Mouse (Mus musculus) embryonic facial prominence, embryonic 12.5 days (tissue): ENCODE measurements around the gene Ptges. TPM values are rescaled to one million over a fixed set of nuclear protein-coding genes. Genes with fewer than 3 reads are reported as not detected.

Source experiments
- ATAC-seq: fragments of 200-750 bp; cut with Nextera tagmentation; 2 replicates; pipeline ENCODE4 v1.8.0; 2017; ENCODE audit not compliant: insufficient number of reproducible peaks, insufficient read depth, low FRiP score, low TSS enrichment
- H3K27ac ChIP-seq: fragments of 300-500 bp; sonication (generic); 2 replicates; pipeline ENCODE4 v1.5.1; 2016; ENCODE audit warnings: mild to moderate bottlenecking
- H3K27me3 ChIP-seq: fragments of 300-500 bp; sonication (generic); 2 replicates; pipeline ENCODE4 v1.6.1; 2016; ENCODE audit warnings: mild to moderate bottlenecking, moderate library complexity
- H3K36me3 ChIP-seq: fragments of 300-500 bp; sonication (generic); 2 replicates; pipeline ENCODE4 v1.6.1; 2016; ENCODE audit warnings: mild to moderate bottlenecking
- H3K4me1 ChIP-seq: fragments of 300-500 bp; sonication (generic); 2 replicates; pipeline ENCODE4 v1.6.1; 2016
- H3K4me2 ChIP-seq: fragments of 300-500 bp; sonication (generic); replicated peaks from 2 replicates; pipeline ENCODE4 v1.6.1; 2016; ENCODE audit warnings: mild to moderate bottlenecking, moderate library complexity
- H3K4me3 ChIP-seq: fragments of 300-500 bp; sonication (generic); 2 replicates; pipeline ENCODE4 v1.5.1; 2016; ENCODE audit warnings: mild to moderate bottlenecking
- H3K9ac ChIP-seq: fragments of 300-500 bp; sonication (generic); 2 replicates; pipeline ENCODE4 v1.6.1; 2016; ENCODE audit warnings: mild to moderate bottlenecking, moderate library complexity
- H3K9me3 ChIP-seq: fragments of 300-500 bp; sonication (generic); 2 replicates; pipeline ENCODE4 v1.6.1; 2016; ENCODE audit warnings: mild to moderate bottlenecking, moderate library complexity
- whole genome bisulfite sequencing: fragments of 180-500 bp; shearing (Covaris S2); methylation state at CpG from one replicate; pipeline ENCODE4 v1.1.7; 2016; 5-methylcytosine and 5-hydroxymethylcytosine counted together
- polyA plus RNA-seq: library from polyadenylated mRNA; unstranded; fragments of >200 nt; fragmentation: Nextera tagmentation; extraction: Ambion mirVana; gene quantifications from 2 replicates; pipeline ENCODE4 v1.2.1, GENCODE M21; 2016

Ptges gene
- 11.6 and 12.0 TPM in 2 replicates for polyA plus RNA-seq

- Histone ChIP-seq H3K4me1 (peaks cover 20% of the 10 kb centered on the region), H3K27ac (peak within 1 kb of the TSS; percentile 47; the same call in 1 of the 2 replicates), H3K36me3 (no peaks in the 10 kb centered on the region), H3K9ac (peak within 1 kb of the TSS; percentile 46), H3K9me3 (no peaks in the 10 kb centered on the region), H3K4me3 (peak within 1 kb of the TSS; percentile 19), H3K4me2 (peak within 1 kb of the TSS; percentile 55), H3K27me3 (no peaks in the 10 kb centered on the region)
- 0 out of 2 replicates have a peak, but pooled peaks have one; percentile 23 for ATAC-seq
- WGBS = 2% methylated on average over 23 of the region's 23 CpGs
These were observed at the start of gene Ptges for GRCm38 (mm10) chr2:30929483-30930045. Ptges (minus strand) TSS chr2:30929863.

DNA sequence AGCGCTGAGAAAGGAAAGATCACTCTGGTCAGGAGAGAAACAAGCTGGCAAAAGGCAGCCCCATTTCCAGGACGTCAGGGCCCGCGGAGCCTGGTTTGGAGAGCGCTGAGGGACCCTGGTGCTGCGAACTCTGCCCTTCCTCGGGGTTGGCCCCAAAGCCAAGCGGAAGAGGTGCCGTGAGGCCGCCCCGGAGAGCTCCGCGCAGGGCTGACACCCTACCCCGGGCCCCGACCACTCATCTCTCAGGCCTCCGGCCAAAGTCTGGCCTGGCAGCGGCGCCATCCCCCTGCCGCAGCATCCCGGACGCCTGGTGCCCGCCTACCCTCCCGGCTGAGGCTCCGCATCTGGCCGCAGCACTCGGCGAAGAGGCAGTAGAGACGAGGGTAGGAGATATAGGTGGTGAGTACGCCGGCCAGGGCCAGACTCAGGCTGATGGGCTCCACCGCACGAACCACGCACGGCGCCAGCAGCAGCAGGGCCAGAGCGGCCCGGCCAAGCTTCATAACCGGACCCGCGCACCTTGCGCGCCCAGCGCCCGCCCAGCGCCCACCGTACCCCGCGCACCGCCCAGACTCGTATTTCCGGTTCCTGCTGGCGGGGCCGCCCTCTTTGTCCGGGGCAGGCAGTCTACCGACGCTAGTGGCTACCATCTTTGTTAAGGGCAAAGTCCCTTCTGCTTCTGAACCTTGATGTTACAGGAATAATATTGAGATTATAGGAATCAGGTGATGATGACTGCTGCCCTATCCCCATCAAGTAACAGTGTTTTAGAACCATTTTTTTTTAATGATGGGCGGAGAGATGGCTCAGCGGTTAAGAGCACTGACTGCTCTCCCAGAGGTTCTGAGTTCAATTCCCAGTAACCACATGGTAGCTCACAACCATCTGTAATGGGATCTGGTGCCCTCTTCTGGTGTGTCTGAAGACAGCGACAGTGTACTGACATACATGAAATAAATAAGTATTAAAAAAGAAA is 38.0 kb upstream of the Ptges start, which contains the start of gene Tor1a:
Gene Tor1a, minus strand, starts transcription at position 582 of the 976 bp plus-strand sequence.
- H3K9me3 ChIP-seq = no peaks in the 10 kb centered on the region
- H3K27ac ChIP-seq = peak within 1 kb of the TSS; percentile 73
- peaks cover 14% of the 10 kb centered on the region for H3K4me1 ChIP-seq
- ATAC-seq = peak; percentile 92
- H3K4me2 ChIP-seq = peak within 1 kb of the TSS; percentile 75
- H3K27me3 ChIP-seq = no peaks in the 10 kb centered on the region
- peaks cover 42% of the 10 kb centered on the region for H3K36me3 ChIP-seq
- 2% methylated on average over 59 of the region's 59 CpGs for WGBS
- peak within 1 kb of the TSS; percentile 95 for H3K4me3 ChIP-seq
- H3K9ac ChIP-seq = peak within 1 kb of the TSS; percentile 88

DNA sequence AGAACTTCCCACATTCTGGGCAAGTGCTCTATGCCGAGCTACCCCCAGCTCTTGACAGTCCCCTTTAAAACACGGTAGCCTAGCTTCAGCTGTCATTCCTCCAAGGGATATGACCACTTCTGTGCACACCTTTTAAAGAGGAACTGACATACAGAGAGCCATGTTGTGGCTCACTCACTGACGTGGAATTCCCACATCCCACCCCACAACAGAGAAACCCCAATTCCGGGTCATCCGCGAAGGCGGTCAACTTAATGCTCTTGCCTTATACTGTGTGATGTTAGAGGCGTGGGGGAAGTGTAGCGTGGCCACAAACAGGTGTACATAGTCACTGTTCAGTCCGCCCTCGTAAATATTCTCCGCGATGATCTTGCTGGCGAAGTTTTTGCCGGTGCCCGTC is 37.2 kb upstream of the Ptges start:
- ATAC-seq = no peak
- H3K4me2 ChIP-seq = peak overlapping the region; percentile 75
- peak overlapping the region; percentile 95 for H3K4me3 ChIP-seq
- H3K27ac ChIP-seq = no peak overlapping the region
- H3K36me3 ChIP-seq = peaks cover 45% of the 10 kb centered on the region
- H3K9me3 ChIP-seq = no peaks in the 10 kb centered on the region
- peaks cover 14% of the 10 kb centered on the region for H3K4me1 ChIP-seq
- H3K27me3 ChIP-seq = no peaks in the 10 kb centered on the region
- WGBS = 22% methylated on average over 16 of the region's 16 CpGs
- peak overlapping the region; percentile 88 for H3K9ac ChIP-seq

DNA sequence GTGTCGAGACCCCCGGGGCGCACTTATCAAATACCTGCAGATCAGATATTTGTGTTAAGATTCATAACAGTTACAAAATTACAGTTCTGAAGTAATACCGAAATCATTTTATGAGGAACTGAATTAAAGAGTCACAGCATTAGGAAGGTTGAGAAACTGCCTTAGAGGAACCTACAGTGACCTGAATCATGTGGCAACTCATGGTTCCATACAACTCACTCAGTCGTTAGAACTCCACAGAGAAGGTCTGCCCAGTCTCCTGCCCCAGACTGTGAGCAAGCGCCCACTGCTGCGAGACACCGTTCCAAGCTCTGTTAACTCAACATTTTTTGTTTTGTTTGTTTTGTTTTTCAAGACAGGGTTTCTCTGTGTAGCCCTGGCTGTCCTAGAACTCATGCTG is 36.0 kb upstream of the Ptges start:
- Histone ChIP-seq H3K4me3 (no peak overlapping the region), H3K36me3 (peaks cover 54% of the 10 kb centered on the region), H3K4me2 (no peak overlapping the region; the same call in 1 of the 2 replicates), H3K27me3 (no peaks in the 10 kb centered on the region), H3K4me1 (peaks cover 14% of the 10 kb centered on the region), H3K9ac (no peak overlapping the region), H3K27ac (no peak overlapping the region), H3K9me3 (no peaks in the 10 kb centered on the region)
- 91% methylated on average over 8 of the region's 8 CpGs for WGBS
- ATAC-seq = no peak

GRCm38 (mm10) chr2:30962570-30963254 is 33.0 kb upstream of the Ptges start:
- Histone ChIP-seq H3K4me1 (peaks cover 14% of the 10 kb centered on the region), H3K27me3 (no peaks in the 10 kb centered on the region), H3K4me3 (no peak overlapping the region), H3K27ac (no peak overlapping the region), H3K36me3 (peaks cover 81% of the 10 kb centered on the region), H3K4me2 (no peak overlapping the region), H3K9ac (no peak overlapping the region), H3K9me3 (no peaks in the 10 kb centered on the region)
- 84% methylated on average over 11 of the region's 11 CpGs for WGBS
- no peak for ATAC-seq

DNA sequence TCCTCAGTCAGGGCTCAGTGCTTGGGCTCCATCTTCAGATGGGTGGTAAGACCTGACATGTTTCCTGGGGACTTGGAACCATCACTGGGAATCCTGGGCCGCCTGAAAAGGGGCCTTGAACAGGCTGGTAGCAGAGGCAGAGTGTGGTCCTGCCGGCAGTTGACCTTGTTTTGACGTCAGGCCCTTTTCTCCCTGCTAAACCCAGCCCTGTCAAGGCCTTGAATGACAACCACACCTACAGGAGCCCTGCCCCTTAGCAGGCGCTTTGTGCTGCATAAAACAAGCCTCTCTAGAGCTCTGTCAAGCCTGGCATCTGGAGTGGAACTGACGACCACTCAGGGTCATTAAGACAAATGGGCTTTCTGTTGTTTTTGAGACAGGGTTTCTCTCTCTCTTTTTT is 30.2 kb upstream of the Ptges start:
- H3K9me3 ChIP-seq = no peaks in the 10 kb centered on the region
- no peak overlapping the region for H3K9ac ChIP-seq
- no peak overlapping the region for H3K27ac ChIP-seq
- H3K36me3 ChIP-seq = peaks cover 97% of the 10 kb centered on the region
- H3K4me3 ChIP-seq = no peak overlapping the region
- H3K4me1 ChIP-seq = peaks cover 7% of the 10 kb centered on the region
- no peak overlapping the region for H3K4me2 ChIP-seq
- no peaks in the 10 kb centered on the region for H3K27me3 ChIP-seq
- no peak for ATAC-seq
- 52% methylated on average over 5 of the region's 5 CpGs for WGBS

DNA sequence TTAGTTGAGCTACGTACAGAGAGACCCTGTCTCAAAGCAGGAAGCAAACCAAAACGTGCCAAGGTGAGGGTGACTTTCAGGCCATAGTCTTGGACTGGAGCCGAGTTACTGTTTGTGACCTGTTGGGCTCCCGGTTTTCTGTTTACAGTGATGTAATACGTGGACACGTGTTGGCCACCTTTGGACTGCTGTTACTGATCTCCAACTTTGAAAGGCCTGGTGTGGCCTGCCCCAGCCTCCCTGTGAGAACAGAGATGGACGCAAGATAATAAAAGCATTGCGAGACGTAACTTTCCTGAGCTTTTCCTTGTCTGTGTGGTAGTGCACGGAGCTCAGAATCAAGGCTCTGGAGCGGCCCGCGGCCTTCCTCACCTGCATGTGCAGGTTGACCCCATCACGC is 29.1 kb upstream of the Ptges start:
- Histone ChIP-seq H3K27me3 (no peaks in the 10 kb centered on the region), H3K4me1 (peaks cover 18% of the 10 kb centered on the region), H3K9ac (no peak overlapping the region), H3K9me3 (no peaks in the 10 kb centered on the region), H3K4me2 (no peak overlapping the region), H3K36me3 (peaks cover 85% of the 10 kb centered on the region), H3K27ac (no peak overlapping the region), H3K4me3 (no peak overlapping the region)
- 94% methylated on average over 14 of the region's 14 CpGs for WGBS
- no peak for ATAC-seq

DNA sequence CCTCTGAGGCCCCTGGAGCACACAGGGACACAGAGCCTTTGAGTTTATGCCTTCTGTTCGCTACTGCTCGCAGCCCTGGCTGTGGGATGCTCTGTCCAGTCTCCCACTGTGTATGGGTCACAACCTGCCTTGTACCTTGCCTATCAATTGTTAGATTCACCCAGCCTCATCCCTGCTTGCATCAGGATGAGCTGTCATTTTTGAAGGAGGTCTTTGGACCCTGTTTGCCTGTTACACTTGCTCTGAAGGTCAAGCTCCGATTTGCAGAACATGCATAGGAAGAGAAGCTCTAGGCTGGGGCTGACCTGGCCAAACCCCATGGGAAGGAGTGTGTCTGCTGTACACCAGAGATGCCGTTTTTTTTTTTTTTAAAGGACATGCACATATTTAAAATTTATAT is 27.8 kb upstream of the Ptges start:
- Histone ChIP-seq H3K4me2 (no peak overlapping the region), H3K27ac (no peak overlapping the region), H3K4me3 (no peak overlapping the region), H3K4me1 (peaks cover 20% of the 10 kb centered on the region), H3K9me3 (no peaks in the 10 kb centered on the region), H3K9ac (no peak overlapping the region), H3K36me3 (peaks cover 73% of the 10 kb centered on the region), H3K27me3 (no peaks in the 10 kb centered on the region)
- no peak for ATAC-seq
- 80% methylated on average over 4 of the region's 4 CpGs for WGBS

GRCm38 (mm10) chr2:30954797-30955196 is 25.1 kb upstream of the Ptges start:
- H3K27me3 ChIP-seq = no peaks in the 10 kb centered on the region
- WGBS = 68% methylated on average over 6 of the region's 6 CpGs
- H3K36me3 ChIP-seq = peaks cover 47% of the 10 kb centered on the region
- H3K4me1 ChIP-seq = peaks cover 24% of the 10 kb centered on the region
- H3K4me2 ChIP-seq = peak overlapping the region; percentile 83
- ATAC-seq = no peak
- peak overlapping the region; percentile 88 for H3K9ac ChIP-seq
- no peaks in the 10 kb centered on the region for H3K9me3 ChIP-seq
- peak overlapping the region; percentile 89; the same call in 1 of the 2 replicates for H3K4me3 ChIP-seq
- no peak overlapping the region for H3K27ac ChIP-seq

DNA sequence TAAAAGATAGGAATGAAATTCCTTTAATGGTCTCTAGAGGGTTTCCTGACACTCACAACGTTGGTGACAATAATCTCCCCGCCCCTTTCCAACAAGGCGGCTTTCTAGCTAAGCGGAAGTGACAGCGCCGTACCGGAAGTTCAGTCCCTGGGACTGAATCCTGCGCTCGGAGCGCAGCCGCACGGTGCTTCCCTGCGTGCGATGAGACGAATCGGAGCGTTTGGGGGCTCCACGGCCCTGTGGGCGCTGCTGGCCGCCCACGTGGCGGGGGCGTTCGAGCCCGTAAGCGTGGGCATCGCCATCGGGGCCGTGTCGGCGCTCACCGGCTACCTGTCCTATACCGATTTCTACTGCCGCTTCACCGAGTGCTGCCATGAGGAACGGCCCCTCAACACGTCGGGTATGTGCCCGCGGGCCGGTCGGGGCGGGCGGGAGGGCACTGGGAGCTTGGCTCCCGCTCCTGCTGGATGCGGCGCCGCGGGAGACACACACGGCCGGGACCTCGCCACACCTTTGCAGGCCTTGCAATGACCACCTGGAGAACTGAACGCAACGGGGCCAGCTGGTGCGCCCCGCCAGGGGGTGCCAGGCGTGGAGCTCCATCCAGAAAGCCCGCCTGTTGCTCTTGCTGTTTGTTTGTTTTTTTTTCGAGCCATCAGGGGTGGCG is 23.3 kb upstream of the Ptges start, which contains the start of gene Tor1b:
Gene Tor1b, plus strand, starts transcription at position 136 of the 667 bp plus-strand sequence.
- H3K4me2 ChIP-seq = peak within 1 kb of the TSS; percentile 83
- no peaks in the 10 kb centered on the region for H3K27me3 ChIP-seq
- H3K36me3 ChIP-seq = peaks cover 29% of the 10 kb centered on the region
- peaks cover 24% of the 10 kb centered on the region for H3K4me1 ChIP-seq
- peak within 1 kb of the TSS; percentile 89 for H3K4me3 ChIP-seq
- H3K9ac ChIP-seq = peak within 1 kb of the TSS; percentile 88
- peak within 1 kb of the TSS; percentile 72 for H3K27ac ChIP-seq
- WGBS = under 1% methylated on average over 60 of the region's 60 CpGs
- H3K9me3 ChIP-seq = no peaks in the 10 kb centered on the region
- 0 out of 2 replicates have a peak, but pooled peaks have one; percentile 61 for ATAC-seq

GRCm38 (mm10) chr2:30952457-30952823 is 22.8 kb upstream of the Ptges start:
- ATAC-seq = no peak
- no peaks in the 10 kb centered on the region for H3K9me3 ChIP-seq
- peak overlapping the region; percentile 72 for H3K27ac ChIP-seq
- H3K9ac ChIP-seq = peak overlapping the region; percentile 88; the same call in 1 of the 2 replicates
- peaks cover 24% of the 10 kb centered on the region for H3K4me1 ChIP-seq
- H3K36me3 ChIP-seq = peaks cover 25% of the 10 kb centered on the region
- peak overlapping the region; percentile 89 for H3K4me3 ChIP-seq
- no peaks in the 10 kb centered on the region for H3K27me3 ChIP-seq
- H3K4me2 ChIP-seq = peak overlapping the region; percentile 83
- 26% methylated on average over 5 of the region's 5 CpGs for WGBS
